Mouse (Mus musculus): ENCODE results near the gene Adcy5. TPM values are rescaled to one million over a fixed set of nuclear protein-coding genes. Genes with fewer than 3 reads are reported as not detected.

The Adcy5 gene
- polyA plus RNA-seq, 1 experiment: 57.9 TPM

DNA sequence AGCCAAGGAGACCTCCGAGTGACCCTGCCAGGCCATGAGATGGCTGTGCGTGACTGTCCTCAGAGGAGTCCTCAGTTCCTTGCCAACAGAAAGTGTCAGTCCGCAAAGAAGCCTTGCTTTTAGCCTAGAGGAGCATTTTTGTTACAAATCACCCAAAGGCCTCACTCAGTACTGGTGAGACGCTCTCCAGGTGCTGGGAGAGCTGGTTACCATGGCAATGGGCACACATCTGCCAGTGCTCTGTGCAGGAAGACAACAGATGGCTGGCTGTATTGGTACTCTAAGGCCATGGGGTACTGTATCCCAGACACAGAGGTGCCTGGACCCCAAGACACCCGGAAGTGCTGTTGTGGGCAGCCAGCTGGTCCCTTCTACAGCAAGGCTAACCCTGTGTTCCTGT is 51.0 kb downstream of the Adcy5 start:
- DNase-seq (ENCODE audit: low spot score): no peak

GRCm38 (mm10) chr16:35206426-35206825 is 51.7 kb downstream of the Adcy5 start:
- DNase-seq (ENCODE audit: low spot score): no peak

GRCm38 (mm10) chr16:35208796-35209195 is 54.1 kb downstream of the Adcy5 start:
- no peak for DNase-seq (ENCODE audit: low spot score)

- DNase-seq (ENCODE audit: low spot score): no peak
Measured at GRCm38 (mm10) chr16:35209753-35210152, 55.1 kb downstream of the Adcy5 start.

DNA sequence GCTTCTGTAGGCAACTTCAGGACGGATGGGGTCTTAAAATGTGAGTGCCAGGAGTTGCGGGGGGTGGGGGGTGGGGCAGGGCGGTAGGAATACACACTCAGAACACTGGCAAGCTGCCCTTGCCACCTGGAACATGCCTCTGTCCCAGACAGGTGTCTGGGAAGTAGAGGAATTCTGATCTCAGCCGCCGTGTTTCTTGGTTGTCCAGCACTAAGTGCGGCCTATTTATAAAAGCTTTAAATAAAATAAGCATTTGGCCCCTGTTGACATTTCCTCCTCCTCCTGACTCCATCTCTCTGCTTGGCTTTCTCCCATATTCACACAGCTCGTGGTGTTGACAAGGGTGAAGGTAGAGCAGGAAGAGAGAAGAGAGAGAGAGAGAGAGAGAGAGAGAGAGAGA is 60.4 kb downstream of the Adcy5 start:
- DNase-seq (ENCODE audit: low spot score): no peak

GRCm38 (mm10) chr16:35215498-35215897 is 60.8 kb downstream of the Adcy5 start:
- no peak for DNase-seq (ENCODE audit: low spot score)

- no peak for DNase-seq (ENCODE audit: low spot score)
Measured at GRCm38 (mm10) chr16:35216826-35217491, 62.3 kb downstream of the Adcy5 start.

DNA sequence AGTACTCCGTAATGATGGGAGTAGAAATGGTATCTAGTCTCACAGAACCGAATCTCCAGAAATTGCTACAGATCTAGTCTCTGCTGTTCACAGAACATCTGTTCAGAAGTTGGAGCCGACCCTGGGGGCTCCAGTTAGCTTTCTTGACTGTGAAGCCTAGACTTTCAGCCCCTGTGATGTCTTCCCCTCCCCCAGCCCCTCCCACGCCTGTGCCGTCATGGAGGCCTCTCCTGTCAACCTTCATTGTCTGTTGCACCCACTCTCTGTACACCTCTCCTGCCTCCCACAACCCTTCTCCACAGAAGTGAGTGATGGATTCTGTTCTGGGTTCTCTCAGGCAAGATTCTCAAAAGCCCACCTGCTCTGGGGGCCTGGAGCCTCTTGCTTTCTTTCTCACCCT is 65.7 kb downstream of the Adcy5 start:
- no peak for DNase-seq (ENCODE audit: low spot score)

- DNase-seq (ENCODE audit: low spot score): no peak
Measured at GRCm38 (mm10) chr16:35221581-35221980, 66.9 kb downstream of the Adcy5 start.

DNA sequence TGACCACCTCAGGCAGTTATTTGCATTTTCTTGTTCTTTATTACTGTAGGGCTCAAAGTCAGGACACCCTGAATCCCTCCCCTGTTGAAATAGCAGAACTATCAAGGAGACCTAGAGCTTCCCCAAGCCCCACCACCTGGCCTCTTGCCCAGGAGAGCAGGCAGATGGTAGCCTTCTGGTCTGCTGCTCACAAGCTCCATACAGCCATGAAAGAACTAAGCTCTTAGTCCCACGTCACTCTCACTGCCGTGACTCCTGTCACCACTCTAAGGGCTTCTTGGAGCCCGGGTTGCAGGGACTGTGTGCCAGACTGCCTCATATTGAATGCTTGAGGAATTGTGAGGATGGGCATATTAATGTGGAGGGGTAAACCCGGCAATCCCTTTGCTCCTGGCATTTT is 69.3 kb downstream of the Adcy5 start:
- no peak for DNase-seq (ENCODE audit: low spot score)

DNA sequence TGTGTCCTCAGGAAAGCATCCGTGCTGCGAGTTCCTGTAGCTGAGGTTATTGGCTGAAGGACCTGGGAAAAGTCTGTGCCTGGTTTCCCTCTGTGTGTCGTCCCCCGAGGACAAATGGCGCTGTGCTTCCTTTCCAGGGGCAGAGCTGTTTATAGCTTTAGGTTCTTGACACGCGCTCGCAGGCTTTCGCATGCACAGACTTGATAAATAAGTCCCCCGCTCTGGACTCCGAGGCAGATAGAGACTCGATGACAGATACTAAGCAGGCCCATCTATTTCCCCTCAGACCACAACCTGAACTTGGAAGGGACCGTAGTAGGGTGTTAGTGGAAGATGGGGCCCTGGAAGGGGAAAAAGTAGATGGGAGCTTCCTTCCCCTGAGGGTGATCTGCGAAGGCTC is 70.0 kb downstream of the Adcy5 start:
- DNase-seq (ENCODE audit: low spot score): no peak

GRCm38 (mm10) chr16:35229582-35229981 is 74.9 kb downstream of the Adcy5 start:
- DNase-seq (ENCODE audit: low spot score): no peak

GRCm38 (mm10) chr16:35232153-35232750 is 77.6 kb downstream of the Adcy5 start:
- no peak for DNase-seq (ENCODE audit: low spot score)

DNA sequence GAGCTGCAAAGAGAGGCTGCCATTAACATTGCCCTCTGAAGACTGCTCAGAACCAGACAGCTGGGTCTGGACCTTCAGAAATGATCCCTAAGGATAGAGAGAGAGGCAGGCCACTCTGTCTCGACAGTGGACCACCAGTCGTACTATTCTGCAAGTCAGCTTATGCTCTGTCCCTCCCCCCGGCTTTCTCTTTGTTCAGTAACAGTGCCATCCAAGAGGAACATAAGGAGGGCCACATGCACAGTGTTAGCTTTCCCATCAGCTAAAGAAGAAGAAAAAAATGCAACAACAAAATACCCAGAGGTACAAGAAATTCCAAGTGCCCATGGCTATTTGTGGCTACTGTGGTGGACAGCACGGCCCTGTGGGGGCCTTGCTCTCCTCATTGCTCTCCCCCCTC is 78.7 kb downstream of the Adcy5 start:
- DNase-seq (ENCODE audit: low spot score): no peak

DNA sequence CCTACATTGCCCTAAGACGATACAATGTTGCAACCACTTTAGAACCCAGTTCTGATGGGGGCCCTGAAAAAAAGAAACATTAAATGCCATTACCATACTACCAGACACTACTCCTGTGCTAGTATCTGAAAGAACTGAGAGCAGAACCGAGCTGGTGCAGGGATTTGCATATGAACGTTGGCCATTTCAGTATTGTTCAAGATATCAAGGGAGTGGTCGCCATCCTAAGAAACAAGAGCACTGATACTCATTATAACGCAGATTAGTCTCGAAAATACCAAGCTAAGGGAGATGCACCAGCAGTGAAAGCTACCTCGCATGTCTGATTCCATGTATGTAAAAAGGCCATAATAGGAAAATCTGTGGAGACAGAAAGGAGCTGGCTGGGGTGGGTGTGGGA is 82.4 kb downstream of the Adcy5 start:
- DNase-seq (ENCODE audit: low spot score): no peak

GRCm38 (mm10) chr16:35239318-35239965 is 84.8 kb downstream of the Adcy5 start:
- no peak for DNase-seq (ENCODE audit: low spot score)

DNA sequence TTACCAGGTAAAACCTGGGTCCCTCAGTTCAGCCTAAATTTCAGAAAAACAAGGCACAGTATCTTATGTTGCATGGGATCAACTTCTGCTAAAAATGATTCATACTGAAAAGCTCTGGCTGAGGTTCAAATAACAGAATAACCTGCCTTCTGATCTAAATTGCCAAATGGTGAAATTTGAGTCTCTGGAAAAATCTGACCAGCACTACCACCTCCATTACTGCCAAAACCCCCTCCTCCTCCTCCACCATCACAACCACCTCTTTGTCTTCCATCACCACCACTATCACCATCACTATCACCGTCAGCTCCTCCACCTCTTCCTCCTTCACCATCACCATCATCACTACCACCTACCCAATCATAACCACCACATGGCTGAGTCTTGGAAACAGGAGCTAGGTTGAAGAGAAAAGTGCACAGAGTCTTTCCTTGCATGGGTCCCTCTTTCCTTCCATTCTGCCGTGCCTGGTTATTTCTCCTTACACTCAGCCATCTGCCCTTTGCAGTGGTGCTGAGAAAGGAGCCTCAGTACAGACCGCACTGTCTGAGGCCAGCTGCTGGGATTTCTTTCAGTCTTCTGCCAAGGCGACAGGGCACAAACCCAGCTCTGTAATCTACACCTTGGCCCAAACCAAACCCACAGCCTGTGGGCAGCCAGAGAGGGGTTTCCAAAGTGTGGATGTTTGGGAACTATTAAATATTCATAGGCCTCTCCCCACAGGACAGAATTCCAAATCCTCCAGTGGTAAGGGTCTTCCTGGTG is 85.5 kb downstream of the Adcy5 start:
- no peak for DNase-seq (ENCODE audit: low spot score)

- no peak for DNase-seq (ENCODE audit: low spot score)
Measured at GRCm38 (mm10) chr16:35247364-35247763, 92.7 kb downstream of the Adcy5 start.

GRCm38 (mm10) chr16:35248825-35249224 is 94.1 kb downstream of the Adcy5 start:
- no peak for DNase-seq (ENCODE audit: low spot score)

- DNase-seq (ENCODE audit: low spot score): no peak
Measured at GRCm38 (mm10) chr16:35249763-35250162, 95.1 kb downstream of the Adcy5 start.

- DNase-seq (ENCODE audit: low spot score): no peak
Measured at GRCm38 (mm10) chr16:35251690-35252089, 97.0 kb downstream of the Adcy5 start.

DNA sequence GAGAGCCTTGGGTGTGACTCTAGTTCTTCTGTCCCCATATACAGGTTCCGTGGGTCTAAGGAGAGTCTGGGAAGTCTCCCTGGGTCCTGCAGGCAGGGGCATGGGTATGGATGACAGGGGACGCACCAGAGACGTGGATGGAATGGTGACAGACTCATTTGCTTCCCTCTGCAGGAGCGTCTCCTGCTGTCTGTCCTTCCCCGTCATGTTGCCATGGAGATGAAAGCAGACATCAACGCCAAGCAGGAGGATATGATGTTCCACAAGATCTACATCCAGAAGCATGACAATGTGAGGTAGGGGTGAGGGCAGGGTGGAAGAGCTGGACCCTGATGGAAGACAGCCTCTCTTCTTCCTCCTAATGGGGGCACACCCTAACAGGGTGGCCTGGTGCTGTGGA is 98.3 kb downstream of the Adcy5 start:
- DNase-seq (ENCODE audit: low spot score): no peak

- DNase-seq (ENCODE audit: low spot score): no peak
Measured at GRCm38 (mm10) chr16:35255981-35256380, 101.3 kb downstream of the Adcy5 start.
